Mouse (Mus musculus) embryonic stem cell, embryonic (primary cell): ENCODE results near the gene Vamp3.

ENCODE experiments used
- CTCF ChIA-PET, 4 experiments: fragments of 300-600 bp in 2 of 4; fragments of 350-600 bp in 2 of 4; sonication (Branson Sonifier 250); formaldehyde crosslinking; loops; one replicate each; lab custom pipeline; 2022; ENCODE audit warnings: inconsistent platforms in 2 of 4; lab: Charles Lee
- POLR2A ChIA-PET, 4 experiments: fragments of 300-600 bp in 2 of 4; fragments of 350-600 bp in 2 of 4; sonication (Branson Sonifier 250); formaldehyde crosslinking; loops; one replicate each; lab custom pipeline; 2022; ENCODE audit warnings: antibody characterized with exemption in 4 of 4, inconsistent platforms in 1 of 4; lab: Charles Lee

The Vamp3 gene

DNA sequence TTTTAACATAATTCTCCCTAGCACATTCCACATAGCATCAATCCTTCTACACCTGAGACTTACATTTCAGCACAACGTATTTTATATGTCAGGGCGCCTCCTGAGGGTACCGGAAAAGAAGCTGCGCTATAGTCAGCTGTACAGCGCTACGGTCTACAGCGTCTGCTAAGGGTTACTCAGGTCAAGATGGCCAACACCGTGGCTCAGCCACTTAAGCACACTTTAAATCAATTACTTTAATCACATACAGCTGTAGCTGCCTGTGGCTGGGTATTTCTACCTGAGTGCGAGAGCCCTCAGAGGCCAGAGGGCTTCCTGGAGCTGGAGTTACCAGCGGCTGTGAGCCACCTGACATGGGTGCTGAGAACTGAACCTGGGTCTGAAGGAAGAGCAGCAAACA, 41.8 kb downstream of the Vamp3 start:
- ChIA-PET CTCF (interaction anchor here (0.6 to 3.7 kb wide), 8 partner anchors 9 to 16 kb away, joined by 3 to 19 read pairs (median 5); no protein-coding TSS in a partner anchor), POLR2A (interaction anchor here in 2 of 4 experiments (0.6 to 1.4 kb wide), 2 partner anchors 16 to 30 kb away, joined by 3 read pairs; no protein-coding TSS in a partner anchor)

DNA sequence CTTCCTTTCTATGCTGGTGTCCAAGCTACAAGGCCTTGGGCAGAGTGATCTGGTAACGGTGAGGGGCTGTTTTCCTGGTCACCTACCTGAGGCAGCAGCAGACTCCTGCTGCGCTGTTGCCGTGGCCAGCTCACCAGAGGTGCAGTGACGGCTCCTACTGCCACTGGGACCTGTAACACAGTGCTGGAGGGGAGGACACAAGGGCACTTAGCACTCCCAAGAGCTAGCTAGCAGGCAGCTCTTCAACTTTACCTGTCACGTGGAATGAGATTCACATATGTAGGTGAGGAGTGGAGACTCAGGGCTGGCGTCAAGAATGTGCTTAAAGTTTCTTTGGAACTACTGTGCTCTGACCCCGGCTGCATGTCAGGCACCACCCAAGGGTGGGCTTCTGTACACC, 47.4 kb downstream of the Vamp3 start:
- POLR2A ChIA-PET, result no interaction called here
- CTCF ChIA-PET, result interaction anchor here in 2 of 4 experiments (0.6 to 0.9 kb wide), 3 partner anchors 19 to 412 kb away, joined by 3 to 4 read pairs (median 3); no protein-coding TSS in a partner anchor

- ChIA-PET POLR2A (interaction anchor here in 2 of 4 experiments (1.0 to 1.3 kb wide), 3 partner anchors 11 to 38 kb away, joined by 3 read pairs; no protein-coding TSS in a partner anchor), CTCF (interaction anchor here (0.5 to 2.6 kb wide), 51 partner anchors 8 to 1148 kb away, joined by 3 to 19 read pairs (median 4); partner anchors contain the start of genes Uts2 (in 1 of the 4) and Vamp3 (in 1 of the 4))
Measured at GRCm38 (mm10) chr4:151006945-151007344, 50.8 kb downstream of the Vamp3 start.

GRCm38 (mm10) chr4:151005656-151006318, 52.0 kb downstream of the Vamp3 start:
- POLR2A ChIA-PET, result interaction anchor here in 1 of 4 experiments (1.0 kb wide), 1 partner anchor 37 kb away, joined by 3 read pairs; no protein-coding TSS in a partner anchor
- CTCF ChIA-PET, result interaction anchor here (0.7 to 2.6 kb wide), 8 partner anchors 11 to 166 kb away, joined by 3 to 13 read pairs (median 6); no protein-coding TSS in a partner anchor

- POLR2A ChIA-PET, result interaction anchor here in 1 of 4 experiments (1.1 kb wide), 1 partner anchor 43 kb away, joined by 3 read pairs; the partner anchor contains the start of gene Per3
- CTCF ChIA-PET, result interaction anchor here in 1 of 4 experiments (1.7 kb wide), 1 partner anchor 26 kb away, joined by 4 read pairs; no protein-coding TSS in a partner anchor
Measured at GRCm38 (mm10) chr4:151001397-151001796, 56.4 kb downstream of the Vamp3 start.

GRCm38 (mm10) chr4:150998626-150999025, 59.1 kb downstream of the Vamp3 start:
- CTCF ChIA-PET, result interaction anchor here (0.6 to 2.8 kb wide), 9 partner anchors 8 to 511 kb away, joined by 3 to 11 read pairs (median 3); no protein-coding TSS in a partner anchor
- POLR2A ChIA-PET, result interaction anchor here in 1 of 4 experiments (1.5 kb wide), 1 partner anchor 18 kb away, joined by 3 read pairs; no protein-coding TSS in a partner anchor
